Mouse (Mus musculus) gastrocnemius, postnatal 25 days (tissue): ENCODE results near the gene Wdr38. TPM values are rescaled to one million over a fixed set of nuclear protein-coding genes. Genes with fewer than 3 reads are reported as not detected.
A peak's percentile ranks its signal among the peaks of the same experiment; 100 is the strongest.

Source experiments
- DNase-seq: peaks from one replicate; pipeline ENCODE4 v3.0.0; 2022
- long read RNA-seq, 2 experiments: library from polyadenylated mRNA; stranded (forward); transcript quantifications; one replicate each; pipeline ENCODE4 v2.0.0; 2021
- total RNA-seq, 2 experiments: library from RNA; stranded (reverse); gene quantifications; 1 replicate in 1 of 2; 2 replicates in 1 of 2; pipeline ENCODE4 v1.2.3; 2021

The Wdr38 gene
- total RNA-seq: under 1 TPM; 0.13 to 0.20 TPM
- long read RNA-seq, experiment 1: 0 reads
- long read RNA-seq, experiment 2, partial matches to known transcripts: 0 of 2 reads
- long read RNA-seq, experiment 2, other reads (novel, unspliced or antisense): 2 of 2 reads

GRCm38 (mm10) chr2:38997386-38998374 is at the start of gene Wdr38:
TSS of gene Wdr38 (plus strand) at chr2:38997476.
- DNase-seq: peak; percentile 79

DNA sequence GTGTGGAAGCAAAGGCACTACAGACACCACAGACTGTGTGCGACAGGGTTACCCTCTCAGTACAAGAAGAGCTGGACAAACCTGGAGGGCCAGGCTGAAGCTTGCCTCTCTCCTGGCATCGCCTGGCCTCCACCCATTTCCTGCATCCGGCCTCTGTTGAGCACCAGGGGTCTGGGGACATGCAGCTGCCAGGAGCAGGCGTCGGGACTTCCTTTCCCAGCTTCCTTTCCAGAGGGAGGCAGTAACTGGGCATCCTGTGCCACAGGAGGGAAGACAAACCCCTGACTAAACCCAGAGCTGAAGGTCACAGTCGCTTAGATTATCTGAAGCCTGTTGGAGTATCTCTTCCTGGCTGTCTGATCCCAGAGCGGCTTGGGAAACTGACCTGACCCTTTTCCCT is 49.7 kb upstream of the Wdr38 start:
- DNase-seq: no peak

- DNase-seq: peak; percentile 67
These were observed 47.0 kb upstream of the Wdr38 start for GRCm38 (mm10) chr2:38950281-38950719.

DNA sequence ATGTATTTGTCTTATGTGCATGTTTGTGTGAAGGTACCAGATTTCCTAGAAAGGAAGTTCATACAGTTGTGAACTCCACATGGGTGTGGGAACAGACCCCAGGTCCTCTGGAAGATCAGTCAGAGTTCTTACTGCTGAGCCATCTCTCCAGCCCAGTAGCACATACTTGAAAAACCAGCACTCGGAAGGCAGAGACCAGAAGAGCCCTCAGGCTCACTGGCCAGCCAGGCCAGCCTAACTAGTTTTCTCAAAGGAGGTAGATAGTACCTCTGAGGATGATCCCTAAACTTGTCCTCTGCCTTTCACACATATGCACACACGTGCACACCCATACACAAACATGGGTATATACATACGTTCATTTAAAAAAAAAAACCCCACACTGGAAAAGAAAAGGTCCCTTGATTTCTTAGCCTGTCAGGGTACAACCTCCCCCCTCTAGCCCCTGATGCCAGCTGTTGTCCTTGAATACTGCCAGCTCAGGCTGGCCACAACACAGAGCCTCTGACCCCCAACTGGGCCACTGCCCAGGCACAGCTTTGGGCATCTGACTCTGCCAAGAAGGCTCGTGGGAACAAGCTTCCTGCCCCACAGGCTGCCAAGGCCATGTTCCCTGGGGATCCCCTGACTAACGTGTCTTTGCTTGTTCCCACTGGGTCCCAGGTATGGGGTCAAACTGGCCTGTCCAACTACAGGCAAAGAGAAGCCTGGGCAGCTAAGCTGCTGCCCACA is 44.0 kb upstream of the Wdr38 start:
- DNase-seq: peak; percentile 84

DNA sequence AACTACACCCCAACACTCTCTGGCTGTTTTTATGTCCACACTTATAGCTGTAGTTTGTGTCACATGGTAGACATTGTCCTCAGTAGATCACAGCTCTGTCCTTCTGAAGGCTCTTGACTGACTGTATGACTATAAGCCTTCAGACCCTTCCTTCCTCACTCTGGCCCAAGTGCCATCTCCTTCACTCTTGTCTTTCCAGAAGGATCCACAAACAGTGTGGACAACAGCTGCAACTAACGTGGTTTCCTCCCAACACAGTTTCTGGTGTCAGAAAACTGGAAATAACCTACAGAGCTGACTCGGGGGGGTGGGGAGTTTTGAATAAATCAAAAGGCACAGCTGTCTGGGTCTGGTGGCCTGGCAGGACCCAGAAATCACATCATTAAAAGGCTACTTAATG is 41.2 kb upstream of the Wdr38 start:
- DNase-seq: no peak

DNA sequence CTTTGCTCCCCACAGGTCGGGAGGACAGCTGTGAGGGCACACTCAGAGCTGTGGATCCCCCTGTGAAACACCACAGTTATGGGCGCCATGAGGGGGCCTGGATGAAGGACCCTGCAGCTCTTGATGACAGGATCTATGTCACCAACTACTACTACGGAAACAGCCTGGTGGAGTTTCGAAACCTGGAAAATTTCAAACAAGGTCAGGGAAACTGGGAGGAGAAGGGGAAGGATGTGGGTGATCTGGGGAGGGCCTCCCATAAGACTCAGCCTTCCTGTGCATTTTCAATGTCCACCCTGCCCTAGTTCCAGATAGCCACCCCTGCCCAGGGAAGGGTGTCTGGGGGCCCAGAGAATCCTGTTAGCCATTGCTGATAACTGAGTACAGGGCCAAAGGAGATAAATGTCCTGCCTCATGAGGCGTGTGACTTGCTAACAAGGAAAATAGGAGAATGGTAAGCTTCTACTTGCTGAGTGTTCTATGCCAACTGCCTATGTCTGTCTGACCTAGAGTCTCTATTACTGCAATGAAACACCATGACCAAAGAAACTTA is 39.5 kb upstream of the Wdr38 start:
- DNase-seq: no peak

DNA sequence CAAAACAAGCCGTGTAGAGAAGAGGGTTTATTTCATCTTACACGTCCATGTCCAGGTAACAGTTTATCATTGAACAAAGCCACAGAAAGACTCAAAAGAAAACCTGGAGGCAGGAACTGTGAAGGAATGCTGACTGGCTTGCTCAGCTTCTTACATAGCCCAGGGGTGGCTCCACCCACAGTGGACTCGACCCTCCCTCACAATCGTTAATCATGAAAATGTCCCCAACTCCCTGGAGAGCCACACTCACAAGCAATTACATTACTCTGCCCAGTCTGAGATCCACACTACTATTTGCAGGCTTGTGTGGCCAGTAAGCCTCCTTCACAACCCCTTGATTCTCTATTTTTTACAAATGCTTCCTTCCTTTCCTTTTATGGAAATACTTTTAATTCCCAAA is 33.1 kb upstream of the Wdr38 start:
- no peak for DNase-seq

- DNase-seq: no peak
These were observed 27.6 kb upstream of the Wdr38 start for GRCm38 (mm10) chr2:38969650-38970049.

- no peak for DNase-seq
These were observed 27.2 kb upstream of the Wdr38 start for GRCm38 (mm10) chr2:38970057-38970456.

- no peak for DNase-seq
These were observed 24.1 kb upstream of the Wdr38 start for GRCm38 (mm10) chr2:38973223-38973622.

GRCm38 (mm10) chr2:38973701-38974100 is 23.6 kb upstream of the Wdr38 start:
- DNase-seq: no peak

DNA sequence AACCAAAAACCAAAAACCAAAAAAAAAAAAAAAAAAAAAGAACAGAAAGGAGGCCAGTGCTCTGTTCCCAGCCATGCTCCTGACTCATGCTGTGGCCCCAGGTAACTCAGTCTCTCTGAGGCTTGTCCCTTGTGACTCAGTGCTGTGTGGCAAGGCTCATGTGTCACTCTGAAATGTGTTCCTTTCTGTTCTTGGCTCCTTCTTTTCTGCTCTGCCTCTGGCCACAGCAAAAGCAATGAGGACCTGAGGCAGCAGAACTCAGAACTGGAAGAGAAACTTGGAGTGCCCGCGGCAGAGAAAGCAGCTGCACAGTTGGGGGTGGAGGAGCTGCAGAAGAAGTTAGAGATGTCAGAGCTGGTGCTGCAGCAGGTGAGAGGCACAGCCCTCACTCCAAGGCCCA is 23.1 kb upstream of the Wdr38 start:
- no peak for DNase-seq

- no peak for DNase-seq
These were observed 22.1 kb upstream of the Wdr38 start for GRCm38 (mm10) chr2:38975181-38975580.

GRCm38 (mm10) chr2:38975941-38976805 is 21.1 kb upstream of the Wdr38 start:
- DNase-seq: no peak

GRCm38 (mm10) chr2:38977837-38978236 is 19.4 kb upstream of the Wdr38 start:
- DNase-seq: no peak

DNA sequence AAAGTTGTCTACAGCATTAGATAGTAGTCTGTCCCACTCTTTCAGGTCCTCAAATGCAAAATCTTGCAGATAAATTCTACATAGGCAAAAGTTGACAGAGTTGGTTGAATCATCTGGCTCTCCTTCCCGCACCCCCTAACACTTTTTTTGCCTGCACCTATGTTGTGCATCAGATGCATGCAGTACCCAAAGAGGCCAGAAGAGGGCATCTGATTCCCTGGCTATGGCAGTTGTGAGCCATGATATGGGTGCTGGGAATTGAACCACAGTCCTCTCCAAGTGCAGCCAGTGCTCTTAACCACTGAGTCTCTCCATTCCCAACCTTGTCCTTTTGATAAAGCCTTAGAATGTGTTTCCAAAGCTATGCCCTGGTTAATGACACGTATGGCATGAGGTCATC is 13.8 kb upstream of the Wdr38 start:
- no peak for DNase-seq

GRCm38 (mm10) chr2:38986580-38986979 is 10.7 kb upstream of the Wdr38 start:
- DNase-seq: peak; percentile 79

- DNase-seq: no peak
These were observed 9.9 kb upstream of the Wdr38 start for GRCm38 (mm10) chr2:38987371-38987770.

- DNase-seq: no peak
These were observed 9.3 kb upstream of the Wdr38 start for GRCm38 (mm10) chr2:38987803-38988510.

DNA sequence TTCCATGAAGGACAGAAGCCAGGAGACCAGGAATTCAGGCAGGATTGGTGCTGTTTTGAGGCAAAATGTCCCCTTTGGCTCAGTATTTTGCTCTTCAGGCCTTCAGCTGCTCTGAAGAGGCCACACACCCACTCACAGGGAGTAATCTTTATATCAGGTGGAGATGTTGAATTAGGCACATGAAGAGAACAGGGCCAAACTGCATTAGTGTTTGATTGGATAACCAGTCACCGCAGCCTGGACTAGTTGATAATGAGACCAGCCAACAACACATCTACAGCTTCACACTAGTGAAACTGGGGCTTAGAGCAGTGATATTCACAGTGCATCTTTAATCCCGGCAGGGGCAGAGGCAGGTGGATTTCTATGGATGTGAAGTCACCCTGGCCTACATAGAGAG is 8.3 kb upstream of the Wdr38 start:
- no peak for DNase-seq

- DNase-seq: no peak
These were observed 5.3 kb upstream of the Wdr38 start for GRCm38 (mm10) chr2:38992004-38992403.
